ENCODE assay signal across 8 mouse cellular contexts in the genomic region with DNA sequence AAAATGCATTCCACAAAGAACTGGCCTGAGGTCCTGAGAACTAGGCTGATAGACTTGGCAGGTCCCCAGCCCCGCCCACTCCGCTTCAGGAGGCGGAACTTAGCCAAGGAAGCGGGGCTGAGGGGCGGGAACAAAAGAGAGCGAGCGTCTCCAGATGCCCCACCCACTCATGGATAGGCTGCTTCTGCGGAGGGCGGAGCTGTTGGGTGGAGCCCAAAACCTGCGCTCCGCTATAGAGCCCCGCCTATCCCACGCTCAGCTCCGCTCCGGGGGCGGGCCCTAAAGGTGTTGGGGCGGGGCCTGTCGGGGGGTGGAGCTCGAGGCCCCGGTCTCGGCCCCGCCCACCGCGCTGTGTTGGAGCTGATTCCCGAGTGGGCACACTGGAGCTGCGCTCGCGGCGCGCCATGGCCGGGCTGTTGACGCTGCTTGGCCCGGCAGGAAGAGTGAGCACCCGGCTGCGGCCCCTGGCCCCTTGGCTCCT. TPM values are rescaled to one million over a fixed set of nuclear protein-coding genes. Genes with fewer than 3 reads are reported as not detected.
DNase-seq lines count a peak whose midpoint lies in the region; ATAC-seq and TF ChIP-seq lines count a peak whose summit lies in the region.

A gene (plus strand): TSS at position 308 of the 481 bp plus-strand sequence.

- H3K27ac ChIP-seq in cortical plate, adult 2 months (ENCODE audit: insufficient read depth, low read length), result no peak within 1 kb of the TSS

- H3K36me3 ChIP-seq in megakaryocyte, embryonic 14.5 days (replicated peaks; ENCODE audit: low read length), result peaks cover 5% of the 10 kb centered on the region

- H3K27me3 ChIP-seq in megakaryocyte, embryonic 14.5 days (replicated peaks), result peaks cover 12% of the 10 kb centered on the region

- TF ChIP-seq POLR2A in cortical plate, adult 2 months (IDR thresholded peaks at IDR 0.05; ENCODE audit: extremely low read depth, insufficient read depth, low read length), result peak; percentile 55; the same call in 1 of the 2 replicates

- peak within 1 kb of the TSS; percentile 70 for H3K4me3 ChIP-seq in cortical plate, adult 2 months (ENCODE audit: insufficient read depth, low read length)
- peak within 1 kb of the TSS; percentile 97 for H3K4me3 ChIP-seq in megakaryocyte, embryonic 14.5 days (replicated peaks)

- no peaks in the 10 kb centered on the region for H3K9me3 ChIP-seq in megakaryocyte, embryonic 14.5 days

- TF ChIP-seq CTCF in cortical plate, adult 2 months (IDR thresholded peaks at IDR 0.05; ENCODE audit: extremely low read depth, insufficient read depth, low read length), result no peak

- no peaks in the 10 kb centered on the region for H3K4me1 ChIP-seq in cortical plate, adult 2 months (ENCODE audit: control insufficient read depth, insufficient read depth, low read length)
- peaks cover 51% of the 10 kb centered on the region for H3K4me1 ChIP-seq in megakaryocyte, embryonic 14.5 days

- DNase-seq in gastrocnemius, adult 8-10 months (ENCODE audit: low spot score in 2 of 2), result peak; percentile 97
- DNase-seq in hindlimb bud, embryonic 11.5 days (ENCODE audit: extremely low spot score, low read depth, low spot score), result peak; percentile 78
- peak; percentile 91 to 96 for DNase-seq in left cerebral cortex, adult 8-10 months (ENCODE audit: low spot score in 2 of 2)
- peak; percentile 95 to 96 for DNase-seq in right cerebral cortex, postnatal 10 days (ENCODE audit: low spot score in 2 of 2)
- DNase-seq in urinary bladder, postnatal 25 days (ENCODE audit: low spot score), result peak; percentile 94

- ATAC-seq in activated CD4-positive, CD25-positive, alpha-beta regulatory T cell, adult 4 months, result peak; percentile 98

RNA-seq across cellular contexts. Expression of the gene that starts here (rescaled TPM):
- 10 to 100 TPM in 1 of 2 experiments, 1 to 10 TPM in 1; 8.5 to 10.6 TPM for polyA plus RNA-seq in activated CD4-positive, CD25-positive, alpha-beta regulatory T cell, adult 4 months (2017; shearing (Covaris generic))
- polyA plus RNA-seq in cortical plate, adult 2 months (2012; rRNA removed), result 12.6 and 13.0 TPM in 2 replicates
- total RNA-seq in gastrocnemius, adult 8-10 months (2022), result 1 to 10 TPM; 5.4 to 6.8 (median 6.1) TPM
- 10 to 100 TPM; 14.2 to 17.6 (median 16.2) TPM for total RNA-seq in left cerebral cortex, adult 8-10 months (2022)
- polyA plus RNA-seq in megakaryocyte, embryonic 14.5 days (2012; ENCODE audit: insufficient read depth, low replicate concordance), result 2.9 and 4.3 TPM in 2 replicates
